Mouse (Mus musculus) midbrain, postnatal 0 days (tissue): Measurements from ENCODE around the gene Ndst4. TPM values are rescaled to one million over a fixed set of nuclear protein-coding genes. Genes with fewer than 3 reads are reported as not detected.

ENCODE experiments used
- ATAC-seq: fragments of 200-750 bp; cut with Nextera tagmentation; 2 replicates; pipeline ENCODE4 v1.8.0; 2017; ENCODE audit warnings: moderate number of reproducible peaks, mild to moderate bottlenecking, moderate TSS enrichment, moderate library complexity; ENCODE audit not compliant: low FRiP score
- DNase-seq: peaks from one replicate; pipeline ENCODE4 v3.0.0-alpha.2; 2015; ENCODE audit warnings: low spot score
- H3K27ac ChIP-seq: fragments of 300-500 bp; sonication (generic); 2 replicates; pipeline ENCODE4 v1.5.1; 2014; ENCODE audit warnings: low read depth, mild to moderate bottlenecking, low read length, mixed read lengths
- H3K27me3 ChIP-seq: fragments of 300-500 bp; sonication (generic); 2 replicates; pipeline ENCODE4 v1.6.1; 2014; ENCODE audit warnings: low read length, control low read depth, mixed read lengths; ENCODE audit not compliant: insufficient read depth
- H3K36me3 ChIP-seq: fragments of 300-500 bp; sonication (generic); 2 replicates; pipeline ENCODE4 v1.6.1; 2014; ENCODE audit warnings: low read length, control low read depth, mixed read lengths; ENCODE audit not compliant: insufficient read depth
- H3K4me1 ChIP-seq: fragments of 300-500 bp; sonication (generic); 2 replicates; pipeline ENCODE4 v1.6.1; 2014; ENCODE audit warnings: mild to moderate bottlenecking, control low read depth, antibody characterized with exemption, low read length, mixed read lengths; ENCODE audit not compliant: insufficient read depth
- H3K4me2 ChIP-seq: fragments of 300-500 bp; sonication (generic); 2 replicates; pipeline ENCODE4 v1.6.1; 2014; ENCODE audit warnings: low read depth, mild to moderate bottlenecking, low read length, mixed read lengths; ENCODE audit not compliant: poor library complexity, severe bottlenecking
- H3K4me3 ChIP-seq: fragments of 300-500 bp; sonication (generic); 2 replicates; pipeline ENCODE4 v1.5.1; 2014; ENCODE audit warnings: low read depth, mild to moderate bottlenecking, low read length, moderate library complexity
- H3K9ac ChIP-seq: fragments of 300-500 bp; sonication (generic); replicated peaks from 2 replicates; pipeline ENCODE4 v1.6.1; 2014; ENCODE audit warnings: mild to moderate bottlenecking, low read length, moderate library complexity, mixed read lengths; ENCODE audit not compliant: poor library complexity, severe bottlenecking
- H3K9me3 ChIP-seq: fragments of 300-500 bp; sonication (generic); 2 replicates; pipeline ENCODE4 v1.6.1; 2016; ENCODE audit warnings: low read length, control low read depth
- CTCF ChIP-seq: IDR thresholded peaks from 2 replicates; pipeline ENCODE4 v1.5.1; 2016; ENCODE audit warnings: antibody characterized with exemption, mild to moderate bottlenecking
- WGBS: fragments of 180-500 bp; shearing (Covaris S2); extraction: QIAGEN DNeasy Blood & Tissue Kit; methylation state at CpG from one replicate; pipeline ENCODE4 v1.1.7; 2014; 5-methylcytosine and 5-hydroxymethylcytosine counted together
- polyA plus RNA-seq: library from polyadenylated mRNA; unstranded; fragments of >200 nt; fragmentation: Nextera tagmentation; extraction: Ambion mirVana; gene quantifications from 2 replicates; pipeline ENCODE4 v1.2.1, GENCODE M21; 2015
- total RNA-seq: library from RNA; depleted of rRNA; stranded (reverse); fragments of >200 nt; gene quantifications from 2 replicates; pipeline ENCODE4 v1.2.3, GENCODE M21; 2014

Ndst4 gene
- total and polyA plus RNA-seq, 2 experiments from 2014 or later: 7.0 to 49.1 TPM

DNA sequence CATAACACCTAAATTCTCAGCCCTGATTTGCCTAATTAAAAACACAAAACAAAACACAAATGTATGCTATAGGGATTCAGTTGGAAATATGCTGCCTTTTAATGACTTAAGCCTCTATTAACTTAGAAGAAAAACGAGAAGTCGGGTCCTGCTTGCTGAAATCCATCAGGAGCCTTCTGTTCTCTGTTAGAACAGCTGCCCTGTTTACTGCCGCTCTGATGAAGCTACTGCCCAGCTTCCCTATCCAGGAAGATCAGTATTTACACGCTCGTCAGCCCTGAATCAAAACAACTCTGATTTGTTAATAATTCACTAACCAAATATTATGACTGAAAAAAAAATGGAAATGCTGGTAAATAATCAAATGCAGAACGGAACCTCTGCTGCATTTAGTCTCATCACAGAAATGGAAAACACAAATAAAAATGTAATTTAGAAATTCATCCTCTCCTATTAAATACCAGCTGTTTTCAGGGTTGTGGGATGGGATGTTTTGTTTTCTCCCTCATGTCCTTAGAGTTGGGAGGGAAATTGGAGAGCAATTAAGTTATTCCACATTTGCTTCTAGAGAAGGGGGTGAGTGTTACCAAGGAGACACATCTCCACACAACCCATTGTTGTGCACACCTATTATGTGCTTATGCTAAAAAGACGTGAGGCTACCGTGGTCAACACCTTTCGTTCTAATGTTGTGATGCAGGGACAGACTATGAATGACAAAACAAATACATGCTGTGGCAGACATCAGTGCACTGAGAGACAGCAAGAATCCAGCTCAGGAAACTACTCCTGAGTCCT lies 270.3 kb downstream of the Ndst4 start:
- no peak overlapping the region for H3K4me2 ChIP-seq
- ATAC-seq: no peak
- no peaks in the 10 kb centered on the region for H3K9me3 ChIP-seq

DNA sequence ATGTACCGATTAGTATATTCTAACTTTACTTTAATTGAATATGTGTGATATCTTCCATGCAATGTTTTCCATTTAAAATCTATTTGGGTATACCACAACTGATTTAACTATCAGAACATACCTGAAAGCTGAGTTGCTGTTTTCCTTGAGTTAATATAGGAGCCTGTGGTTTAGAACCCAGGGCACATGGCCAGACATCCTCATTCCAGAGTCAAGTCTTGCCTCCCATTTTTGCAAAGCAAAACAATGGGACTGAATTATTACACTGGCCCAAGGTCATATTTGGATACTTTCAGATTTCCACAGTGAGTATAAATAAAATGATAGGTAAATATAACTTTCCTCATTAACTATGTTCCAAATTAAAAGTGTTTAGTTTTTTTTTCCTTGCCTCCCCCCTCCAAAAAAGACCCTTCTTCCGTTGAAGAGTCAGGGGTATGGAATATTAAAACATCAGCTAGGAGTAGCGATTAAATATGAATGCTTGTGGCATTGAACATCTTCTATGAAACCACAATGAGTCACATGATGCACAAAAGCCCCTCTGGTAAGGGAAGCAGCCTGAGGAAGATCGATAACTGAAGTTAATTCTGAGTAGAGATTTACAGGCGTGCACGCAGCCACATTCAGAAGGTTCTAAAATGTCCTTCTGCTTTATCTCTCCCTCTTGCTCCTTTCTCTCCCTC lies 271.5 kb downstream of the Ndst4 start:
- Histone ChIP-seq H3K4me1 (no peaks in the 10 kb centered on the region), H3K36me3 (no peaks in the 10 kb centered on the region), H3K9ac (no peak overlapping the region), H3K27ac (no peak overlapping the region), H3K4me2 (no peak overlapping the region), H3K9me3 (no peaks in the 10 kb centered on the region), H3K27me3 (no peaks in the 10 kb centered on the region), H3K4me3 (no peak overlapping the region)
- TF ChIP-seq CTCF: no peak
- no peak for ATAC-seq
- WGBS: 77% methylated on average over 6 of the region's 6 CpGs
- no peak for DNase-seq

More for the DNA sequence above, 270.3 kb downstream of the Ndst4 start:
- Histone ChIP-seq H3K36me3 (no peaks in the 10 kb centered on the region), H3K27ac (no peak overlapping the region), H3K9ac (no peak overlapping the region), H3K27me3 (no peaks in the 10 kb centered on the region), H3K4me3 (no peak overlapping the region), H3K4me1 (no peaks in the 10 kb centered on the region)
- peak; percentile 30 for DNase-seq
- no peak for TF ChIP-seq CTCF
- WGBS: 44% methylated on average over 9 of the region's 9 CpGs

DNA sequence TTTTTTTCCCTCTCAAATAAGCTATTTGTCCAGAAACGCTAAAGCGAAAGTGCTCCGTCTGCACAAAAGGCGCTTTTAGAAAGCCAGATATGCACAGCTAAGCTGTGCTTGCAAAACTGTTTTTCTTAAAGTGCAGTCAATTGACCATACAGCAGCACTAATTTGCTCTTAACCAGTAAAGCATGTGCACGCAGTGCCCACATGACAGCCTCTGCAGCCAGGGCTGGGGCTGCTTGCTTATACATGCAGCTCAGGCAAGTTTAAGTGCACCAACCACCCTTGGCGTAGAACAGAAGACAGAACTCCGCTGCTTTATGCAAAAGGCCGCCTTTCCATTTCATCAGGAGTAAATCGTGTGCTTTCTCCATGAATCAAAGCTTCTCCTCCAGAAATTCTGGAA lies 275.0 kb downstream of the Ndst4 start:
- Histone ChIP-seq H3K4me1 (no peaks in the 10 kb centered on the region), H3K27me3 (no peaks in the 10 kb centered on the region), H3K36me3 (no peaks in the 10 kb centered on the region), H3K4me3 (no peak overlapping the region), H3K27ac (no peak overlapping the region), H3K4me2 (peak overlapping the region; percentile 24), H3K9ac (no peak overlapping the region), H3K9me3 (no peaks in the 10 kb centered on the region)
- peak; percentile 66; the same call in 1 of the 2 replicates for ATAC-seq
- peak; percentile 42 for DNase-seq
- 49% methylated on average over 9 of the region's 9 CpGs for WGBS
- TF ChIP-seq CTCF: no peak

DNA sequence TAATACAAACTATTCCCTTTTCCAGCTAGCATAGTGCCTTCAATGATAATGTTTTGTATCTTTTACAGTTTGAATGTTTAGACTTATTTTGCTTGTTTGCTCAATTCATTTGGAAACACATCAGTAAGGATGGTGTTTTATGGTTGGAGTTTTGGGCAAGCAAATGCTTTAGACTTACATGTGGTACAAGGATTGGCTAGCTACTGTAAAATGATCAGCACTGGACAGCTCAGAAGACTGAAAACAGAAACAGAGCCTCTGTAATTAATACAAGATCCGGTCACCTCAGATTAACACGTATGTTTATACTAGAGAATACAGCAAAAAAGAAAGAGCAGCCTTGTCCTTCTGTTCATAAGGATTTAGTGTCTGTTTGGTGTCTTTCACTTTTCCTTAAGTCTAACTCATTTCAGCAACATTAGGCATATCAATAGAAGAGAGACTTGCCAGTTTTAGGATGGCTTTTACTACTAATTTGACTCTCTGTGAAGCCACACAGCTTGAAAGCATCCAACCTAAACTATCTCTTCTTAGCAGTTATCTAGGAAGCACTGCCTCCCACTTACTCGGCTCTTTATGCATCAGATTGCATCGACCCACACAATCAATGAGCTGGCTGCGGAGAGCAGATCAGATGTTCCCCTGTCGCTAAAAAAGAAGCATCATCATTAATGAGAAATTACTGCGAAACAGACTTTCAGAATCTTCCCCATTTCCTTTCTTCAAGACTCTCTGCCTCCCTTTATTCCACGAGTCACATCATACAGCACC lies 279.8 kb downstream of the Ndst4 start:
- Histone ChIP-seq H3K4me1 (no peaks in the 10 kb centered on the region), H3K9me3 (no peaks in the 10 kb centered on the region), H3K4me3 (no peak overlapping the region), H3K36me3 (no peaks in the 10 kb centered on the region), H3K27me3 (no peaks in the 10 kb centered on the region), H3K9ac (no peak overlapping the region), H3K4me2 (no peak overlapping the region), H3K27ac (no peak overlapping the region)
- 70% methylated on average over 8 of the region's 8 CpGs for WGBS
- DNase-seq (no peak), ATAC-seq (no peak)
- no peak for TF ChIP-seq CTCF

DNA sequence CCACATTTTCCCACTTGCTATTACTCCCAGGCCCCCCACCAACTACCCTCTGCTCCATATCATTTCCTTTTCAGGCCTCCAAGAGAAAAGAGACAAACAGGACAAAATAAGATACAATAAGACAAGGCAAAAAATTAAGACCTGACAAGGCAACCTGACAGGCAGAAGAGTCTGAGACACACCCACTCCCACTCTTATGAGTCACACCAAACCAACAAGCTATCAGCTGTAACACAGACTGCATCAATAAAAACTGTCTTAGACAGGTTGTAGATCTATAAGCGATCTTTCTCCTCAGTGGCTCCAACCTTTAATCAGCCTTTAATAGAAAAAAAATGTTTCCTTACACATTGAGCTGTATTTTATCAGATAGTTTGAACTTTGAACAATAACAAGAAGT lies 280.7 kb downstream of the Ndst4 start:
- H3K4me3 ChIP-seq: no peak overlapping the region
- no peak for TF ChIP-seq CTCF
- no peak overlapping the region for H3K4me2 ChIP-seq
- H3K27ac ChIP-seq: no peak overlapping the region
- no peak for DNase-seq
- H3K9me3 ChIP-seq: no peaks in the 10 kb centered on the region
- ATAC-seq: no peak
- no peaks in the 10 kb centered on the region for H3K4me1 ChIP-seq
- WGBS: 93% methylated on average over 1 of the region's 1 CpGs
- no peak overlapping the region for H3K9ac ChIP-seq
- no peaks in the 10 kb centered on the region for H3K36me3 ChIP-seq
- no peaks in the 10 kb centered on the region for H3K27me3 ChIP-seq

DNA sequence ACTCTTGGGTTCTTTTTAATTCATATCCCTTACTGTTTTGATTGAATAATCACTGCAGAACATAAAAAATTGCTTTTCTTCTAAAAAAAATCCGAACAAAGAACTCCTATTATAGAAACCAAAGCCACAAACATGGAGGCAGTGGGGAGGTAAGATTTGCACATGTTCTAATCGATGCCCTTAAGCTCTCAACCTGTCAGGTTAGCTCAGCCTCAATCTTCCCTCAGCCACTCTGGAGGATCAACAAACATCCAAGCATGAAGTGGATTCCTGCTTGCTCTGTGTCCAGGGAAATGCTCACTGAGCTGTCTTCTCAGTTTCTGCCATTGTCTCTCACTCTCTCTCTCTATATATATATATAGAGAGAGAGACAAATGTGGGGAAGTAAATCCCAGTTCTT lies 283.7 kb downstream of the Ndst4 start:
- Histone ChIP-seq H3K4me3 (no peak overlapping the region), H3K36me3 (no peaks in the 10 kb centered on the region), H3K4me1 (no peaks in the 10 kb centered on the region), H3K4me2 (no peak overlapping the region), H3K27ac (no peak overlapping the region), H3K27me3 (no peaks in the 10 kb centered on the region), H3K9ac (no peak overlapping the region), H3K9me3 (no peaks in the 10 kb centered on the region)
- 58% methylated on average over 2 of the region's 2 CpGs for WGBS
- no peak for DNase-seq
- no peak for ATAC-seq
- TF ChIP-seq CTCF: no peak
